Mouse (Mus musculus) hindbrain, embryonic 15.5 days (tissue): ENCODE data around the gene Itpkc. TPM values are rescaled to one million over a fixed set of nuclear protein-coding genes. Genes with fewer than 3 reads are reported as not detected.

Experiments
- ATAC-seq: fragments of 200-750 bp; cut with Nextera tagmentation; 2 replicates; pipeline ENCODE4 v1.8.0; 2017; ENCODE audit warnings: low read depth, moderate number of reproducible peaks, moderate TSS enrichment; ENCODE audit not compliant: low FRiP score
- H3K27ac ChIP-seq: fragments of 300-500 bp; sonication (generic); replicated peaks from 2 replicates; pipeline ENCODE4 v1.5.1; 2015; ENCODE audit warnings: mild to moderate bottlenecking, inconsistent platforms
- H3K27me3 ChIP-seq: fragments of 300-500 bp; sonication (generic); 2 replicates; pipeline ENCODE4 v1.6.1; 2015; ENCODE audit warnings: control low read depth, inconsistent platforms
- H3K36me3 ChIP-seq: fragments of 300-500 bp; sonication (generic); 2 replicates; pipeline ENCODE4 v1.6.1; 2015; ENCODE audit warnings: control low read depth, inconsistent platforms
- H3K4me1 ChIP-seq: fragments of 300-500 bp; sonication (generic); replicated peaks from 2 replicates; pipeline ENCODE4 v1.6.1; 2015; ENCODE audit warnings: control low read depth, inconsistent platforms
- H3K4me2 ChIP-seq: fragments of 300-500 bp; sonication (generic); 2 replicates; pipeline ENCODE4 v1.6.1; 2015; ENCODE audit warnings: moderate library complexity, mild to moderate bottlenecking, inconsistent platforms
- H3K4me3 ChIP-seq: fragments of 300-500 bp; sonication (generic); 2 replicates; pipeline ENCODE4 v1.5.1; 2015; ENCODE audit warnings: mild to moderate bottlenecking, inconsistent platforms
- H3K9ac ChIP-seq: fragments of 300-500 bp; sonication (generic); 2 replicates; pipeline ENCODE4 v1.6.1; 2015; ENCODE audit warnings: inconsistent platforms
- H3K9me3 ChIP-seq: fragments of 300-500 bp; sonication (generic); 2 replicates; pipeline ENCODE4 v1.6.1; 2016; ENCODE audit warnings: control low read depth, inconsistent platforms
- WGBS: fragments of 180-500 bp; shearing (Covaris S2); methylation state at CpG from one replicate; pipeline ENCODE4 v1.1.7; 2015; 5-methylcytosine and 5-hydroxymethylcytosine counted together
- polyA plus RNA-seq: library from polyadenylated mRNA; unstranded; fragments of >200 nt; fragmentation: Nextera tagmentation; extraction: Ambion mirVana; gene quantifications from 2 replicates; pipeline ENCODE4 v1.2.1, GENCODE M21; 2015

The Itpkc gene
- polyA plus RNA-seq, 1 experiment from 2014 or later, result 8.2 TPM

DNA sequence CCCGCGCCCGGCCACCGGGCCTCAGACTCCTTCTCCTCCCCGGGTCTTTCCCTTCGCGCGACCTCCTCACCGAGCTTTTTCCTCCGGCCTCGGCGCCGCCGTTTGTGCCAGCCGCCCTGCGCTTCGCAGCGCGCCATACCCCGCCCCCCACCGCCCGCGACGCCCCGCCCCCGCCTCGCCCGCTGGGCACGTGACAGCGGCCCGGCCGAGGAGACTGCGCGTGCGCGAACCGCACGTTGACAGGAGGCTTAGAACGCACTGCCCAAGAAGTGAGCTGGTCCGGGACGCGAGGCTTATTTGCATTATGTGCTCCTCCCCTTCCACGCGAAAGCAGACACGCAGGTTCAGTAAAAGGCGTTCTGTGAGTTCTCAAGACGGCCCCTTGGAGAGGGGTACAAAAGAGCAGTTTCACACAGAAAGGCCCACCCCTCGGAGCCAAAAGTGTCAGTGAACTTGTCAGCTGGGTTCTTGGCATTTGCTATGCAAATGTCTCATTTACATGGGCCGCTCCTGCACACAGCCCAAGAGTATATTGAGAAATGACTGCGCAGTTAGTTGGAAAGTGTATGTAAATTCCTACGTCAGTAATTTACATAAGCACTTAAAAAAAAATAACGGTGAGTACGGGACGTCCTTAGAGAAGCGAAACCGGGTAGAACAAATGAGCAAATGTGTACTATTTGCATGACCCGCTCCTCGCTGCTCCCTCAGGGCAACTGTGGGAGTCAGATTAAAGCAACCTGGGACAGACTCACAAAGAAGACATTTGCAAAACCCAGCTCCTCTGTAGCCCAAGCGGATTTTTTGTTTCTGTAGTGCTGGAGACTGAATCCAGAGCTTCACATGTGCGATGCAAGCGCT is 61.6 kb downstream of the Itpkc start, which contains the start of gene Egln2:
TSS of gene Egln2 (minus strand) at position 189 of the 861 bp plus-strand sequence.
- peaks cover 46% of the 10 kb centered on the region for H3K4me1 ChIP-seq
- H3K36me3 ChIP-seq, result peaks cover 13% of the 10 kb centered on the region
- peak within 1 kb of the TSS; percentile 81 for H3K9ac ChIP-seq
- ATAC-seq, result peak; percentile 77
- peak within 1 kb of the TSS; percentile 78 for H3K4me3 ChIP-seq
- peak within 1 kb of the TSS; percentile 76 for H3K4me2 ChIP-seq
- under 1% methylated on average over 60 of the region's 61 CpGs for WGBS
- H3K9me3 ChIP-seq, result no peaks in the 10 kb centered on the region
- peak within 1 kb of the TSS; percentile 98 for H3K27ac ChIP-seq
- no peaks in the 10 kb centered on the region for H3K27me3 ChIP-seq

DNA sequence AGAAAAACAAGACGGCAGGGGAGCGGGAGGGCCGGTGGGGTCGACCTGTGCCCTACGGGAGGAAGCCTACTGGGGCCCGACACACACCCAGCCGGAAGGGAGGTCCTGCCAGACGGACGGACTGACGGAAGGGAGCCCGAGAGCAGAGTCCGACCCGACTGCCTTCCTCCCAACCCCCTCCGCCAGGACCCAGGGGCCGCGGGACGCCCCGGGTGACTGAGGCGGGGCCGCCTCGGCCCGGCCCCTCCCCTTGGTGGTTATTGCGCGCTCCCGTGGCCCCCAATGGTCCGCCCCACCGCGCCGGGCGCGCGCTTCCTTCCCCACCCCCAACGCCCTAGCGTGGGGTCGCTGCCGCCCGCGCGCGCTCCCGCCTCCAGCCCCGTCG is 62.2 kb downstream of the Itpkc start:
- Histone ChIP-seq H3K9ac (peak overlapping the region; percentile 81), H3K4me2 (peak overlapping the region; percentile 76), H3K4me1 (peaks cover 52% of the 10 kb centered on the region), H3K9me3 (no peaks in the 10 kb centered on the region), H3K36me3 (peaks cover 12% of the 10 kb centered on the region; the same call in 1 of the 2 replicates), H3K27ac (peak overlapping the region; percentile 98), H3K27me3 (no peaks in the 10 kb centered on the region), H3K4me3 (peak overlapping the region; percentile 78)
- WGBS, result 1% methylated on average over 28 of the region's 43 CpGs
- ATAC-seq, result peak; percentile 49

DNA sequence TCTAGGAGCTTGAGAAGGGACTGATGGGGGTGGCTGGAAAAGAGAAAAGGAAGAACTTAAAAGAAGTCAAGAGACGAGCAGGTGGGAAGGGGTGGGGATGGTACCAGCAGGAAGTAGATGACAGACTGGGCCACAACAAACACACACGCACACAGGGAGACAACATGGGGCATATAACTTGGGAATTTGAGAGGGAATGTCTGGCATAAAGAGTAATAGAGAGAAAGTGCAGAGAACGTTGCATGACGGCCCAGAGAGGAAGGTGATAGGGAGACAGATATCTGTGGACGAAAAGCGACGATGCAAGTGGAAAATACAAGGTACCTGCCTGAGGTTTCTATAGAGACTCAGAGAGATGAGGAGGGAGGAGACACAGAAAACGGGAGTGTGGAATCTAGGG is 62.8 kb downstream of the Itpkc start:
- peak overlapping the region; percentile 76 for H3K4me2 ChIP-seq
- no peaks in the 10 kb centered on the region for H3K27me3 ChIP-seq
- peaks cover 9% of the 10 kb centered on the region; the same call in 1 of the 2 replicates for H3K36me3 ChIP-seq
- peak overlapping the region; percentile 81 for H3K9ac ChIP-seq
- H3K4me1 ChIP-seq, result peaks cover 58% of the 10 kb centered on the region
- ATAC-seq, result no peak; the same call in 1 of the 2 replicates
- peak overlapping the region; percentile 98 for H3K27ac ChIP-seq
- H3K9me3 ChIP-seq, result no peaks in the 10 kb centered on the region
- peak overlapping the region; percentile 78 for H3K4me3 ChIP-seq
- 1% methylated on average over 8 of the region's 8 CpGs for WGBS

GRCm38 (mm10) chr7:27165007-27165655 is 63.3 kb downstream of the Itpkc start:
- Histone ChIP-seq H3K27ac (peak overlapping the region; percentile 98), H3K9me3 (no peaks in the 10 kb centered on the region), H3K9ac (peak overlapping the region; percentile 81), H3K27me3 (no peaks in the 10 kb centered on the region), H3K4me1 (peaks cover 63% of the 10 kb centered on the region), H3K4me3 (peak overlapping the region; percentile 78), H3K4me2 (peak overlapping the region; percentile 76), H3K36me3 (peaks cover 9% of the 10 kb centered on the region; the same call in 1 of the 2 replicates)
- WGBS, result 65% methylated on average over 23 of the region's 23 CpGs
- ATAC-seq, result peak; percentile 6; the same call in 1 of the 2 replicates

DNA sequence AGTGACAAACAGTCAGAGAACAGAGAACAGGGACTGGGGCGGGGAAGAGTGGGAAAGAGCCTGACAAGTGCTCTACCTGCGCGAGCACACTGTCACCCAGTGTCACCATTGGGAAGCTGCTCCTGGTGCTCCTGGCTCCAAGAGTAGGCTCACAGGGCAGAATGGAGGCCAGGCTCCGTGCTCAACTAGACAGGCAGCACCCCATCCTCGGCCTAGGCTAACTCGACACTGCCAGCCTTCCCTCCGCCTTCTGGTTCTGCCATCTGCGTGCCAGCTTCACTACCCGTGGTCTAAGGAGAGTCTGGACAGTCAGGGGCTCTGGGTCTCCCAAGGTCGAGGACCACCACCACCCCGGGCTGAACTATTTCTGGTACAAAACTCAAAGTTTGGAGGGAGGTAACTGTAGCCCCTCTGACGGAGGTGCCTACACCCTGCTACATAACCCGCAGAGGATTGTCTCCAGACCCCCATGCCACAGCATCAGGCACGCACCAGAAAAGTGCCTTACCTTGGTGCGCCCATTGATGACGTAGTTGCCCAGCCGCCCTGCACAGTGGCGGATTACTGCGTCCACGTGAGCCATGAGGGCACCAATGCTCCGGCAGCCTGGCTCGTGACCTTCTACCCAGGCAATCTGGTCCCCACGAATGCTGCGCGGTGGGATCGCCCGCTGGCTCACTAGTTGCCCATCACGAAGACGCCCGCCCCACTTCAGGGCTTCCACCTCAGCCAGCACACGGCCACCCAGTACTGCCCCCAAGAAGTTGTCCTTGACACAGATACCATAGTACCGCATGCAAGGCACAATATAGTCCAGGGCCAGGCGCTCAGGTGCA is 64.1 kb downstream of the Itpkc start:
- peak overlapping the region; percentile 32; the same call in 1 of the 2 replicates for H3K9ac ChIP-seq
- H3K4me1 ChIP-seq, result peaks cover 68% of the 10 kb centered on the region
- peaks cover 13% of the 10 kb centered on the region for H3K36me3 ChIP-seq
- WGBS, result 78% methylated on average over 33 of the region's 33 CpGs
- H3K27me3 ChIP-seq, result no peaks in the 10 kb centered on the region
- H3K27ac ChIP-seq, result no peak overlapping the region
- H3K9me3 ChIP-seq, result no peaks in the 10 kb centered on the region
- peak overlapping the region; percentile 76 for H3K4me2 ChIP-seq
- peak overlapping the region; percentile 78 for H3K4me3 ChIP-seq
- no peak for ATAC-seq

- H3K27me3 ChIP-seq, result no peaks in the 10 kb centered on the region
- ATAC-seq, result no peak
- H3K36me3 ChIP-seq, result peaks cover 22% of the 10 kb centered on the region
- H3K4me2 ChIP-seq, result peak overlapping the region; percentile 76
- peak overlapping the region; percentile 78 for H3K4me3 ChIP-seq
- no peaks in the 10 kb centered on the region for H3K9me3 ChIP-seq
- H3K9ac ChIP-seq, result peak overlapping the region; percentile 39
- H3K27ac ChIP-seq, result no peak overlapping the region
- peaks cover 68% of the 10 kb centered on the region for H3K4me1 ChIP-seq
- WGBS, result 87% methylated on average over 5 of the region's 5 CpGs
These were observed 65.0 kb downstream of the Itpkc start for GRCm38 (mm10) chr7:27163450-27163805.

GRCm38 (mm10) chr7:27162780-27163449 is 65.5 kb downstream of the Itpkc start:
- H3K9me3 ChIP-seq, result no peaks in the 10 kb centered on the region
- peak overlapping the region; percentile 76 for H3K4me2 ChIP-seq
- H3K4me1 ChIP-seq, result peaks cover 68% of the 10 kb centered on the region
- peak overlapping the region; percentile 78; the same call in 1 of the 2 replicates for H3K4me3 ChIP-seq
- no peak for ATAC-seq
- 88% methylated on average over 5 of the region's 5 CpGs for WGBS
- H3K27me3 ChIP-seq, result no peaks in the 10 kb centered on the region
- H3K27ac ChIP-seq, result no peak overlapping the region
- H3K36me3 ChIP-seq, result peaks cover 27% of the 10 kb centered on the region
- peak overlapping the region; percentile 39 for H3K9ac ChIP-seq

DNA sequence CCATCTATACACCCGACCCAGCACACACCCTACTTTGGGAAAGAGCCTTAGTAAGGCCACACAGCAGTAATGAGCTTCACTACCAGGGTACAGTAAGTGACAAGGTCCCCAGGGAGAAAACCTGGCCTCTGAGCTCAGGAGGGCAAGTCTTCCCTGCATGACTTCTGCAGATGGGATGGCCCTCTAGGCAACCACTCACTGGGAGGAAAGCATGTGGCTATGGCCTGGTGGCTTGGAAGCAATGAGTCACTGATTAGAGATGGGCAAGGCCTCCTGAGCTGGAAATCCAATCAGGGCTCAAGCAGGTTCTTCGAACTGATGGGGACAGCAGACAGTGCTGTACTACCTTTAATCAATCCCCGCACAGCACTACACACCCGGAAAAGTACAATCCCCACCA is 66.7 kb downstream of the Itpkc start:
- Histone ChIP-seq H3K27ac (no peak overlapping the region), H3K4me1 (peaks cover 61% of the 10 kb centered on the region), H3K27me3 (no peaks in the 10 kb centered on the region), H3K4me2 (no peak overlapping the region), H3K9ac (no peak overlapping the region), H3K36me3 (peaks cover 35% of the 10 kb centered on the region), H3K4me3 (no peak overlapping the region), H3K9me3 (no peaks in the 10 kb centered on the region)
- no peak for ATAC-seq
- 84% methylated on average over 4 of the region's 4 CpGs for WGBS

GRCm38 (mm10) chr7:27160921-27161320 is 67.5 kb downstream of the Itpkc start:
- Histone ChIP-seq H3K27me3 (no peaks in the 10 kb centered on the region), H3K4me2 (no peak overlapping the region), H3K4me1 (peaks cover 61% of the 10 kb centered on the region), H3K27ac (no peak overlapping the region), H3K9me3 (no peaks in the 10 kb centered on the region), H3K4me3 (no peak overlapping the region), H3K36me3 (peaks cover 35% of the 10 kb centered on the region), H3K9ac (no peak overlapping the region)
- no peak for ATAC-seq
- 85% methylated on average over 3 of the region's 3 CpGs for WGBS

DNA sequence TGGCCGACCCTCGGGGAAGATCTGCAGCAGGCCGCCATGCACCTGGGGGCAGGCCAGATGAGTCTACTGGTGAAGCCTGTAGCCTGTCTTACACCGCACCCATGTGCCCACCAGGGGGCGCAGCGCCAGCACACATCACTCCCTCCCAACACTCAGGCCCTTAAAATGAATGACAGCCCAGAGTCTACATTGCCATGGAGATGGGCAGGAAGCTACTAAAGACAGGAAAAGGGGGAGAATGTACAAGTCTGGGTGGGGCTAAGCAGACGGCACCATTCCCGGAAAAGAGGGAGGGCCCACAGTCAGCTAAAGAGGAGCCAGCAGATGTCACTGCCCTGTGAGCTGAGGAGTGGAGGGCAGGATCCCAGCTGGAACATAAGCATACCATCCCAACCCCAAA is 68.6 kb downstream of the Itpkc start:
- Histone ChIP-seq H3K9ac (no peak overlapping the region), H3K27me3 (no peaks in the 10 kb centered on the region), H3K4me1 (peaks cover 52% of the 10 kb centered on the region), H3K4me3 (no peak overlapping the region), H3K36me3 (peaks cover 35% of the 10 kb centered on the region), H3K9me3 (no peaks in the 10 kb centered on the region), H3K27ac (peak overlapping the region; percentile 19; the same call in 1 of the 2 replicates), H3K4me2 (0 out of 2 replicates have a peak overlapping the region, but pooled peaks have one; percentile 6)
- 18% methylated on average over 8 of the region's 8 CpGs for WGBS
- ATAC-seq, result peak; percentile 86

DNA sequence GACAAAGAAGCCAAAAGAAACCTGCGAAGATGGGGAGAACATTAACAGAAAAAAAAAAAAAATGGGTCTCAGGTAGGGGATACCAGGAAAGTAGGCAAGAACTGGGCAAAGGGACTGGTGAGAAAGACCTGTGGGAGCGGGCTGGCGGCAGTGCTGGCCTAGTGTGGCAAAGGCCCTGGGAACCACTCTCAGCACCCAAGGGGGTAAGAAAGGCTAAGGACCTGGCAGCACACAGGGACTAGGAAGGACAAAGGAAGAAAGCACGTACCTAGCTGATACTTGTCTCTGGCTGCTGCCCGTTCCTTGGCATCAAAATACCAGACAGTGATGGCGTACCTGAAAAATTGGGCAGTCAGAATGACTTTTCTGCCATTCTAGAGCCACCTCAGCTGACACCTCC is 69.2 kb downstream of the Itpkc start:
- no peak overlapping the region for H3K4me2 ChIP-seq
- H3K9ac ChIP-seq, result no peak overlapping the region
- H3K27ac ChIP-seq, result no peak overlapping the region
- no peaks in the 10 kb centered on the region for H3K27me3 ChIP-seq
- no peak for ATAC-seq
- H3K4me1 ChIP-seq, result peaks cover 46% of the 10 kb centered on the region
- no peak overlapping the region for H3K4me3 ChIP-seq
- peaks cover 32% of the 10 kb centered on the region for H3K36me3 ChIP-seq
- H3K9me3 ChIP-seq, result no peaks in the 10 kb centered on the region
- WGBS, result 96% methylated on average over 6 of the region's 6 CpGs
